Mouse (Mus musculus): ENCODE measurements around the gene Lrrc18.

- TF ChIP-seq POLR2A (IDR thresholded peaks at IDR 0.05; ENCODE audit: borderline replicate concordance, control insufficient read depth, low read depth, low read length) (no peak), CTCF (IDR thresholded peaks at IDR 0.05; ENCODE audit: control insufficient read depth, insufficient read depth, low read length) (no peak)
These were observed 42.2 kb downstream of the Lrrc18 start for GRCm38 (mm10) chr14:33033424-33033823.
